Mouse (Mus musculus) heart, postnatal 0 days (tissue): ENCODE measurements around the gene Afm.

Experiments
- CTCF ChIP-seq: IDR thresholded peaks from 2 replicates; pipeline ENCODE4 v1.5.1; 2016; ENCODE audit warnings: antibody characterized with exemption, control low read depth, low read depth
- EP300 ChIP-seq: IDR thresholded peaks from 2 replicates; pipeline ENCODE4 v1.6.1; 2016; ENCODE audit warnings: antibody characterized with exemption, low read depth

- TF ChIP-seq CTCF (no peak), EP300 (no peak)
Observed at GRCm38 (mm10) chr5:90591936-90592335, 73.2 kb downstream of the Afm start.
